Mouse (Mus musculus) ovary, postnatal 14 days (tissue): ENCODE results near the gene Gjc2.
"Not testable (repeated sequence)": the region's sequence is repeated elsewhere in the genome, so short reads cannot be mapped to it uniquely, and the experiment has no call there.

Experiments
- DNase-seq: peaks from one replicate; pipeline ENCODE4 v3.0.0; 2022; ENCODE audit warnings: low spot score

Gene Gjc2

GRCm38 (mm10) chr11:59182864-59183331 lies at the start of gene Gjc2:
Gene Gjc2, minus strand, starts transcription at chr11:59183213.
- DNase-seq = peak; percentile 56

DNA sequence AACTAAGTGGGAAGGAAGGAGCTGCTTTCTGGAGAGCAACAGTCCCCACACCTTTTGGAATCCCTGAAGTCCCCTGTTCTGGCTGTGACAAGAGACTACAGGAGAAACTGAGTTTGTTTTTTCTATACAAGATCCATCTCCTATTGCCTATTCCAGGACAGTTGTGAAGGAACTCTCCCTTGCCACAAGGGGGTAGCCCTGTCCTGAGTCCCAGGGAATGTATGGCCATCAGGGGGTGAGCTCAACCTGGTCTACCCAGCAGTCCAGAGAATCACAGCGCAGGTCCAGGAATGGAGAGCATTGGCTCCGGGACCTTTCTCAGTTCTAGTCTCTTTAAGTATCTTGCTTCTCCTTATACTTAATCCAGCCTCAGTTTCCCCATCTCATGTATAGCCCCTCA lies 49.8 kb upstream of the Gjc2 start:
- no peak for DNase-seq

- DNase-seq = no peak
These were observed 47.2 kb upstream of the Gjc2 start for GRCm38 (mm10) chr11:59230144-59230760.

DNA sequence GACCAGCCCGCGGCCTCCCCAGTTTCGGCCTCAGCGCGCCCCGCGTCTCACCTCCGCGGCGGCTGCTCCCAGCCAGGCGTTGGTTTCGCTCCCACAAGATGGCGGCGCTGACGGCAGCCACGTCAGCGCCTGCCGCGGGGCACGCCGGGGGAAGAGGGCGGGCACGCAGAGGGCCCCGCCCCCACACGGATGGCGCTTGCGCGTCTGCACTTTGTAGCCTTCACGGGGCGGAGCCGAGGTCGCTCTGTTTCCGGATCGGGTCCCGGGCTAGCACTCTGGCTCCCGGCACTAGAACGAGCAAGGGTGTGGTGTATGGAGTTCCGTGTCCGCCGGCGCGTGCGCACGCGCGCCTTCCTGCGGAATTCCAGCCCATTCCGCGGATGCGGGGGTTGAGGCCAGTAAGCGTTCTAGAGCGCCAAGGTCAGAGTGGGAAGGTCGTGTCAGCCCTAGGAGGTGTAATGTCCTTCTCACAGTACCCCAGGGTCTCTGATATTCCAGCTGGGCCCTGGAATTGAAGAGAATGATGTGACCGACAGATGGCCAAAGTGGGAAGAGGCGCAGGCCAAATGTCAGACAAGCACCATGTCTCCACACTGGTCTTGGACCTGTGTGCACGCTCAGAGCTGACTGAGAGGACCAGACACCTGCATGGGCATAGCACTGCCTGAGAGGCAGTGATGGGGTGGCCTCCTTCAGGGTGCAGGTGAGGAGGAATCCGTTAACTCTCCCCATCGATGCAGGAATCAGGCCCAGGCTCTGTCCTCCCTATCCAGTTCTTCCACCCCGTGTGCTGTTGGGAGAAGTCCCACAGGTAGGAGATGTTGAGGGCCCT lies 45.3 kb upstream of the Gjc2 start, which contains the start of gene Arf1:
Gene Arf1, minus strand, starts transcription at position 149 of the 832 bp plus-strand sequence.
- peak; percentile 94 for DNase-seq

DNA sequence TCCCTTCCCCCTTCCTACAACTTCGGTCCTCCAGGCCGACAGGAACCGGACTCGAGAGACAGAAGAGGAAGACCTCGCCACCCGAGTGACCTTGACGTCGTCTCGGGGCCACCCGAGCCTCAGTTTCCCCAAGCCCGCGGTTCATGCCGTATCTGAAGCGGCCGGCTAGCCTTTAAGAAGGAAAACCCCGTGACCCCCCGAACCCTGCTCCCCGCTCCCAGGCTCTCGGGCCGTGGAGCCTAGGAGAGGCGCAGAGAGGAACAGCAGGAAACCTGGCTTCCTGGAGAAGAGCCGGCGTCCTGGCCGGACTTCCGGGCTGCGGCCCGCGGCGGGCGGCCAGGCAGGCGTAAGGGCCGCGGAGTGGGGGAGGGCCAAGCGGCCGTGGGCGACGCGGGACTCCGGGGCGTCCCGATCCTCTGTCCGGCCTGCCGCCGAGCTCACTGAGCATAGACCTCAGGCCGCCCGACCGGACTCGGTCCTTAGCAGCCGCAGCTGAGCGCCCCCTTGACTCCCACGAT lies 44.6 kb upstream of the Gjc2 start:
- DNase-seq = no peak

DNA sequence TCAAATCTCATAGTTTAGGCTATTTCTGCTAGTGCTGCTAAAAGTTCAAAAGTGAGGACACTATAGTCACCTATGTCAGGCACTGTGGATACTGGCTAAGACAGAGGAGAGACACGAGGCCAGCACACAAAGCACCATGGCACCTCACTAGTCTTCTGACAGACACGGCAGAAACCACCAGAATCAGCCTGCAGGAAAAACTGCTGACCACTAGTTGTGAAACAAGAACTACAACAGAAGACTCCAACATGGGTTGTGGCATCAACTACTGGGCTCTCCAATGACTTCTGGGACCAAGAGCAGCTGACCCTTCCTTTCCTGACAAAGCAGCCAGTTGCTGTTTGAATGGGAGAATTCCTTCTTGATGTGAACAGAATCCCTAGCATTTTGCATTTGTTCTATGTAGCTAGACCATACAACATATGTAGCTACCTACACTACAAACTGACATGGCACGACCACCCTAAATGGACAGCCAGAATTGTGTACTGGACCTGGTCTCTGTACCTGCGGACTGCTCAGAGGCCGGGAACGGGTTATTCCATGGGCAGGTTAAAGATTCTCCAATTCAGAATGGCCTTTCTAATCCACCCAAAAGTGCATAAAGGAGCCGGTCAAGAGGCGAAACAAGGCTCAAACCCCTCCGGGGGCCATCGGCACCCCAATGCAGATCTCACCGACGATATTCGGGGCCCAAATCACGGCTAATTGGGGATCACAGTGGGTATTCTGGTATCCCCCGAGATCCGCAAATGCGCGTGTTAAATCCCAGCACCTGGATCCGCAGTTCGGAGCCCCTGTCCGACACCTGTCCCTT lies 44.0 kb upstream of the Gjc2 start:
- no peak for DNase-seq

DNA sequence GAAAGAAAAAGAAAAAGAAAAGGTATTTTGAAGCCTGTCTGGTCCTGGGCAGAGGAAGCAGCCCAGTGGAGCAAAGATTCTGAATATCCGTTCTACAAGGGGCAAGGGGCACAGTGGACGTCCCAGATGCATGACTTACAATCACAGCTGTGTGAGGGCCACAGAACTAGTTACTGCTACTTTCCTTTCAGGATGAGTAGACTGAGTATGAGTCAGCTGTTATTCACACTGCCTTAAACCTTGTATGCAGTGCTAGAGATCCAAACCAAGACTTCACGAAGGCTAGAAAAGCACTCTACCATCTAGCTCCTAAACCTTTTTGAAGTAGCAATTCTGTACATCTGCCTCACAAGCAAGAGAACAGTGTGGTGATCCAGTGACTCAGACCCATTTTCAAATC lies 43.2 kb upstream of the Gjc2 start:
- no peak for DNase-seq

- no peak for DNase-seq
These were observed 42.2 kb upstream of the Gjc2 start for GRCm38 (mm10) chr11:59225167-59225566.

- no peak for DNase-seq
These were observed 41.5 kb upstream of the Gjc2 start for GRCm38 (mm10) chr11:59224470-59224869.

DNA sequence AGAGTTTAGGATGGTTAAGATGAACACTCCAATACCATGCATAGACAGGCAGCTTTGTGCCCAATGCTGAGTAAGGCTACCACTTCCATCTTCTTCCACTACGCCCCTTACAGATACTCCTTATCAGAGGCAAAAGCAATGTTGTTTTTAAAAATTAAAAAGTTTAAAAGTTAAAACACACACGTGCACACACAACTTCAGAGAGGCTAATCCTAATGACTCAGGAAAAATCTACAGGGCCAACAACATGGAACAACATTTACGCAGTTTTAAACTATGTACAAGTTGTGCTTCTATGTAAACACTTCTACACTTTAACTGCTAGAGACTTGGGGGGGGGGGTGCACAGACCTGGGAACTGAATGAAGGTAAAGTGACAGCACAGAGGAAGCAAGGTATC lies 41.0 kb upstream of the Gjc2 start:
- no peak for DNase-seq

DNA sequence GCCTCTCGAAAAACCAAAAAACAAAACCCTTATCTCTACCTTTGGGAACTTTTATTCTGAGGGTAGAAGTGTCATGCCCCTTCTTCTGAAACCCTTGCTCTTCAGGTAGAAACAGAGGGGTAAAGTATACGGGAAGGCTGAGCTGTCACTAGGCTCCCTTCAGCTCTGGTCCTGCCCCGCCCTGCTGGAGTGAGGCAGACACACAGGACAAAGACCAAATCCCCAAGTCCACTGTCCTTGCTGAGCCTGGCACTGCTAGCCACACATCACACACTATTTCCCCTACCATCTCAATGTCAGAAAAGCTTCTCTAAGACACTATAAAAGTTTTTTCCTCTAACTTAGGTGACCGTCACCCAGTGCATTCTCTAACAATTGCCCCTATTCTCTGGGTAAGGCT lies 39.3 kb upstream of the Gjc2 start:
- no peak for DNase-seq

GRCm38 (mm10) chr11:59221604-59222003 lies 38.6 kb upstream of the Gjc2 start:
- no peak for DNase-seq

DNA sequence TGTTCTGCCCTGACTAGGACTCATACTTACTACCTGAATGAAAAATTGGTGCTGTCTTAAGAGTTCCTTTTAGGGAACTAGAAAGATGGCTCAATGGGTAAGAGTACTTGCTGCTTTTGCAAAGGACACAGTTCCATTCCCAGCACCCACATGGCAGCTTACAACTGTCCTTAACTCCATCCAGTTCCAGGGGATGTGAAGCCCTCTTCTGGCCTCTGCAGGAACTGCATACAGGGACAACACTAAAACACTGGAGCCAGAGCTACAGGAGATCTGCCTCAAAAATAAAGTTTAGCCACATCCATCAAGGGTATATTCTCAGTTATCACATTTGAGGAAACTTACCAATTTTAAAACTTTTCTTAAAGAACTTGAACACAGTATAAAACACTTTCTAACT lies 36.1 kb upstream of the Gjc2 start:
- no peak for DNase-seq

GRCm38 (mm10) chr11:59218389-59218998 lies 35.5 kb upstream of the Gjc2 start:
- DNase-seq = no peak

GRCm38 (mm10) chr11:59216955-59217354 lies 33.9 kb upstream of the Gjc2 start:
- DNase-seq = no peak

- DNase-seq = no peak
These were observed 30.0 kb upstream of the Gjc2 start for GRCm38 (mm10) chr11:59212892-59213494.

- DNase-seq = not testable (repeated sequence)
These were observed 29.3 kb upstream of the Gjc2 start for GRCm38 (mm10) chr11:59212320-59212719.

- DNase-seq = not testable (repeated sequence)
These were observed 28.5 kb upstream of the Gjc2 start for GRCm38 (mm10) chr11:59211561-59211960.

DNA sequence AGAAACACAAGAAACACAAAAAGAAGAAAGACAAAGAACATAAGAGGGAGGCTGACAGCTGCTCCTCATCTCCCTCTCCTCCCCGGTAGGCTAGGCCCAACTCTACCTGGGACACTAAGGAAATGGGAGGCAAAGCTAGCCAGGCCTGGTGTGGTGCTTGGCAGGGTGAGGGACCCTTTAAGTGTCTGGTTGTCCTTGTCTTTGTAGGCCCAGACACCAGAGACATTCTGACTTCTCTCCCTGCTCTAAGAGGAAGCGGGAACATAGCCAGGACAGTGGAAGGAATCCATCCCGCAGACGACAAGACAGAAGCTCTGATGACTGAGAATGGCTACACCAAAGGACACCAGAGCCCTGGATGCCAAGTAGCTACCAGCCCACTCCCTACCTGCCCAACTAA lies 27.0 kb upstream of the Gjc2 start:
- no peak for DNase-seq

- DNase-seq = no peak
These were observed 26.6 kb upstream of the Gjc2 start for GRCm38 (mm10) chr11:59209580-59209979.

DNA sequence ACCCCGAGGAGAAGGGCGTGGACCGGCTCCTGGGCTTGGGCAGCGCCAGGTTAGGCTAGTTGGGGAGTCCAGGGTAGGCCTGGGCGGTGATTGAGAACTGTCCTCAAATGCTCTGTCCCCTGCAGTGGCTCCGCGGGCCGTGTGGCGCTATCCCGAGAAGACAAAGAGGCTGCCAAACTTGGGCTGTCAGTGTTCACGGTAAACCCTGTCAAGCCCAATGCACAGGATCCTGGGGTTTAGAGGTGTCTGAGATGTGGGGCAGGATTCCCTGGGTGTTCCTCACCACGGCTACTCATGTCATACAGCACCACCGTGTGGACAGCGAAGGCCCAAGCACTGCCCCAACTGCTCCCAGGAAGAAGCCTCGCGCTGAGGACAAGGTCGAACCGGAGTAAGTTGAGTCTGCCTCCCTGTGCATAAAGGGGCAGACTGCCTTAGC lies 26.0 kb upstream of the Gjc2 start:
- peak; percentile 57 for DNase-seq
